Mouse (Mus musculus) heart, postnatal 36 days (tissue): ENCODE data around the gene Uhrf2. TPM values are rescaled to one million over a fixed set of nuclear protein-coding genes. Genes with fewer than 3 reads are reported as not detected.
"Not testable (repeated sequence)": the region's sequence is repeated elsewhere in the genome, so short reads cannot be mapped to it uniquely, and the experiment has no call there.

Source experiments
- DNase-seq, 2 experiments: peaks; one replicate each; pipeline ENCODE4 v3.0.0; 2021 to 2022
- intact Hi-C: fragments of 180-260 bp; cut with DNase I; formaldehyde crosslinking; loops from one replicate; pipeline ENCODE4 v1.15.1; 2025
- total RNA-seq, 2 experiments: library from RNA; stranded (reverse); gene quantifications; 2 replicates each; pipeline ENCODE4 v1.2.3; 2021

Uhrf2 gene
- 10 to 100 TPM; 21.8 to 25.0 TPM for total RNA-seq

DNA sequence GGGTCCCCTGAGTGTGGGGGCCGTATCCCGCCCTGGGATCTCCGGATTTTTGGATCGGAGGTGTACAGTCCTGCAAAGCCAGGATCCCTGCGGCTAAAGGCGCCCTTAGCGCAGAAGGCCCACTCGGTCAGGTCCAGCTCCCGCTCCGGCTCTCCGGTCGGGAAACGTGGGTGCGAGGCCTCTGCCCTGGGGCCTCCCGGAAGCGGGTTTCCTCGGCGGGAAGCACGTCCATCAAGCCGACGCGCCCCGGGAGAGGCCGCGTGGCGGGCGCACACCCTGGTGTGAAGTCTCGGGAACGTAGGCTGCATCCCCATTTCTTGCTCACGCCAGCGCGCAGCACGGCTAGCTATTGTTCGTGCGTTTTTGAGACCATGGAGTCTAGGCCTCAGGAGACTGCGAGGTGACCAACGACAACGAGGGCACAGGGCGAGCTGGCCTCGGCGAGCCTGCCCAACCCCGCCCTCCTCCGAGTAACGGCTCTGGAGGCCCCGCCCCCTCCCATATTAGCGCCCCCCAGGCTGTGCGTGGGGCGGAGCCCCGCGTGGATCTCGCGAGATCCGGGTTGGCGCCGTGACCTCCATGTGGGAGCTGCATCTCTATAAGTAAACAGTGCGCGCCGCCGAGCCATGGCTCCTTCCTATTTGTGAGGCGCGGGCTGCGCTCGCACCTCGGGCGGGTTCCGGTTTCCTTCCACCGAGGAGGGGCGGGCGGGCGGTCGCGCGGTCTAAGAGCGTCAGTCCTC lies at the start of gene Uhrf2:
TSS of gene Uhrf2 (plus strand) at position 620 of the 742 bp plus-strand sequence.
- peak; percentile 96 to 97 for DNase-seq

GRCm38 (mm10) chr19:29984208-29985005 lies 45.9 kb upstream of the Uhrf2 start:
- no peak for DNase-seq
- intact Hi-C loops: no loop called here

More for the DNA sequence above, at the start of gene Uhrf2:
- intact Hi-C loops: loop anchor here (5.0 to 10.0 kb wide), 4 partner anchors 83 to 925 kb away; partner anchors contain the start of genes Ranbp6 and Rcl1

GRCm38 (mm10) chr19:29986464-29987091 lies 43.7 kb upstream of the Uhrf2 start:
- intact Hi-C loops: no loop called here
- no peak for DNase-seq

- intact Hi-C loops: no loop called here
- no peak for DNase-seq
Observed at GRCm38 (mm10) chr19:30000406-30001365, 29.6 kb upstream of the Uhrf2 start.

DNA sequence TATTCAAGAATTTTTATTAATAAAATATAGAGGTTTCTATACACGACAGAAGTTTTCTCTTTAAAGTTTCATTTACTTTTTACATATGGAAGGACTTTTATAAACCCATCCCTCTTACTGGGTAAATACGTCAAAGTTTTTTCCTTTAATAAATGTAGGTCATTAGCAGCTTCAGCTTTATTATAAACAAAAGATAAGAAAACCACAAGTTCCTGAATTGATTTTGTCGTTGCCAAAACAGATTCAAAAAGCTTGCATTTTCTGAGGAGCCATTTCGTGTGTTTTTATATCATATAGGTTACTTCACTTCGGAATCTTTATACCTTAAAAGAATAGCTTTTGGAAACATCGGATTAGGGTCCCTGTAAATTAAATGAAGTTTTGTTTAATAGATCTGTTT lies 28.8 kb upstream of the Uhrf2 start:
- no peak for DNase-seq
- intact Hi-C loops: no loop called here

GRCm38 (mm10) chr19:30003621-30004020 lies 26.7 kb upstream of the Uhrf2 start, which contains the start of gene Trpd52l3:
Gene Trpd52l3 (plus strand): TSS chr19:30003790.
- intact Hi-C loops: no loop called here
- no peak for DNase-seq

DNA sequence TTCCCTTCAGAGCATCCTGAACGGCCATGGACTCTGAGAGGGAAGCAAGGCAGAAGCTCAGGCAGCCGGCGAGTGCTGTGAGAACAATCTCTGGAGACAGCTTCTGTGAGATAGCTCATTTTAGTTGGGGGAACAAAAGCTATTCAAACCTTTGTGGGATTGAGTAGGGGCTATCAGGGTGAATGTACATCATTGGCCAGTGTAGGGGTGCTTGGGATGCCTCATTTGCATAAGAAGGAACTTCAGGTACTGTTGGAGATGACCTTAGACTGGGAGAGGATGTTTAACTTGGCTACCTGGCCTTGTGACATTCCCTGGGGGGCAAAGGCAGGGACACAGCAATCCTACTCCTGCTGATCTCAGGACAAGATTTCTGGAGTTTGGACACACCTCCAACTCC lies 23.9 kb upstream of the Uhrf2 start:
- intact Hi-C loops: no loop called here
- DNase-seq: no peak

- intact Hi-C loops: no loop called here
- DNase-seq: no peak
Observed at GRCm38 (mm10) chr19:30010520-30011296, 19.6 kb upstream of the Uhrf2 start.

DNA sequence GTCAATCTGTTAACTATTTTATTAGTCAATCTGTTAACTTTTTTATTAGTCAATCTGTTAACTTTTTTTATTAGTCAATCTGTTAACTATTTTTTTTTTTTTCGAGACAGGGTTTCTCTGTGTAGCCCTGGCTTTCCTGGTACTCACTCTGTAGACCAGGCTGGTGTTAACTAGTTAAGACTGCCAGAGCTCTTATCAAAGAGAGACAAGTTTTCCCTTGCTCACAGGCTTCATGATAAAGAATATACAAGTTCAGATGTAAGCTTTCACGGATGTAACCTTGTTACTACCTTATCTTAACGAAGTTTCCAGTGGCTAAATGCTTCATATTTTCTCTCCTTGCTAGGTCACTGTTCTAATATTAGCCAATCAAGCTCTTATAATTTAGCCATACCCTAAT lies 16.0 kb upstream of the Uhrf2 start:
- intact Hi-C loops: no loop called here
- no peak for DNase-seq

GRCm38 (mm10) chr19:30016156-30016555 lies 14.2 kb upstream of the Uhrf2 start:
- no peak for DNase-seq
- intact Hi-C loops: no loop called here

DNA sequence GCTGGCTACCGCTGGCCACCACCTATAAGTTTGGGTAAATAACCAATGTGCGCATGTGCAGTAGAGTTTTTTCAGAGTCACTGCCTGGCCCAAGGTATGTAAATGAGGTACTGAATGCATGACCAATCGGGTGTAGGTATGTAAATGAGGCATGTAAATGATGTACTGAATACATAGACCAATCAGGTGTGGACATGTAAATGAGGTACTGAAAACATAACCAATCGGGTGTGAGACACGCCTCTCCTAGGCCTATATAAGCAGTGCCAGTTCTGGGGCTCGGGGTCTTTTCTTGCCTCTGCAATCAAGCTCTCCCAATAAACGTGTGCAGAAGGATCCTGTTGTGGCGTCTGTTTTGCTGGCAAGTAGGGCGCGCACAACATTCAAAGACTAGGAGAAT lies 6.9 kb upstream of the Uhrf2 start:
- DNase-seq, intact Hi-C loops: not testable (repeated sequence)

DNA sequence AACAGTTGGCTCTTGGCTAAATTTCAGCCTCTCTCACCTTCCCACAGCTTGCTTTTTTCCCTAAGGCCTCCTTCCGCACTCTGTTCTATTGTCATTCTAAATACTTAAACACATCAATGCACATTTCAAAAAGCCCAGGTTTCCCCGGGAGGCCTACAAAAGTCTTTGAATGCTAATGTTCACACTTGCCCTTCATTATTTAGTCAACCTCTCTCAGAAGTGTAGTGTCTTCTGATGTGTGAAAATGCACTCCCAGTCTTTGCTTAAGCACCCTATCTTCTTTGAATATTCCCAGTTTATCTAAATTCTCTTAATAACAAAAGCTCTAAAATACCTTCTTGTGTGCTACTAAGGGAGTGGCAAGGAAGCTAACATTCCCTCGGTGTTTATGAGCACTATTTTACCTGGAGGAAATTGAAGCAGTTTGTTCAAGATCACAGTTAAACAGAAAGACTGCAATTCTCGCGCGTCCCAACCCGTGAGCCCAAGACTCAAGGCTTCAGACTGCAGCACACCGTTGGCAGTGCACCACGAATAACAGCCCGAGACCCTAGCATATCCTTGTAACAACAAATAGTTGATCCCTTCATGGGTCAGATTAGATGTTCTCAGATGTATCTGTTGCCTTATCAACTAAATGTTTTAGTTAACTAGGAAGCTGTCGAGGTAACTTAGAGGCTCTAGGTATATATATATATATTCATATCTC lies 1.2 kb upstream of the Uhrf2 start:
- no peak for DNase-seq
- intact Hi-C loops: no loop called here

DNA sequence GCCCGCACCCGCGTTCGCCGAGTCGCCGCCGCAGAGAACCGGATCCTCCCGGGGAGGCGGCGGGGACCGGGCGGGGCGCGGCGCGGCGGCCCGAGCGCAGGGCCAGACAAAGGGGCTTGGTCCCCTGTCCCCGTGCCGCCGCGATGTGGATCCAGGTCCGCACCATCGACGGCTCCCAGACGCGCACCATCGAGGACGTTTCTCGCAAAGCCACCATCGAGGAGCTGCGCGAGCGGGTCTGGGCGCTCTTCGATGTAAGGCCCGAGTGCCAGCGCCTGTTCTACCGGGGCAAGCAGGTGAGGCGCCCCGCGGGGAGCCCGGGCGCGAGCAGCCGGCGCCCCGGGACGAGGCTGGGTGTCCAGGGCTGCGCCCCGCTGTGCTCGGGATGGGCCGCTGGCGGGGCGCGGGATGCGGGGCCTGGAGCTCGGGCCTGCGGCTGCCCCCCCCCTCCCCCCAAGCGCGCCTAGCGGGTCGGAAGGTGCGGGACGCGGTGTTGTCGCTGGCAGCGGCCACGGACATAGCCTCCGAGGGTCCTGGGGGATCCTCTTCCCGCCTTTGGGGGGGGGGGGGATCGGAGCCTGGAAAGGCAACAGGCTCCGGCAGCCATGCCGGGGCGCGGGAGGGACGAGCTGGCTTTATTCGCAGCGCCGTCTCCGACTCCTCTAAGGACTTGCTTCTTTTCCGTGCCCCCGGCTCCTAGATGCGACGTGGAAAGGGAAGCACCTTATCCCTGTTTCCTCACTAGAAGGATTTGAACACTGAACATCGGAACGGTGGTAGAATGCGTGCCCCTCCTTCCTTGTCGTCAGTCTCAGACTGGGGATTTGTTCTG lies 539 bp downstream of the Uhrf2 start:
- intact Hi-C loops: loop anchor here (5.0 to 10.0 kb wide), 4 partner anchors 84 to 926 kb away; partner anchors contain the start of genes Ranbp6 and Rcl1
- peak; percentile 14 to 41 for DNase-seq

DNA sequence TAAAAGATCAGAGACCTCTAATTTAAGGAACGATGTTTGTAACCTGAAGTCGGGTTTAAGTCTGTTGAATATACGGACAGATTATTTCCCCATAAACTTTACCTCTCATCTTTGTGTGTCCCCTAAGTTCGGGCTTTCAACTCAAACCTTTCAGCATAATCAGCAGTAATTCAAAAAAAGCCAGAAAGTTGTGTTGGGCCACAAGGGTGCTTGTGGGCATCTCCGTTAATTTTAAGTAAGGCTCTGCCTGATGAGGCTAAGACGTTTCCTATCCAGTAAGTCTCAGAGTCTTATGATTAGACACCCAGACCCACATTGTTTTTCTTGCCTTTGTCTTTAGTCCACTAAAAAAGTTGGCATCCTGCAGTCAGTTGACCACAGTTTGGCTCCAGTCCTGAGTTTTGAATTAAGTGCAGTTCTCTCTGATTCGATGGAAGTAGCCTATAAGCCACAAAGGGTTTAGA lies 1.2 kb downstream of the Uhrf2 start:
- no peak for DNase-seq
- intact Hi-C loops: loop anchor here (5.0 to 10.0 kb wide), 4 partner anchors 84 to 927 kb away; partner anchors contain the start of genes Ranbp6 and Rcl1

DNA sequence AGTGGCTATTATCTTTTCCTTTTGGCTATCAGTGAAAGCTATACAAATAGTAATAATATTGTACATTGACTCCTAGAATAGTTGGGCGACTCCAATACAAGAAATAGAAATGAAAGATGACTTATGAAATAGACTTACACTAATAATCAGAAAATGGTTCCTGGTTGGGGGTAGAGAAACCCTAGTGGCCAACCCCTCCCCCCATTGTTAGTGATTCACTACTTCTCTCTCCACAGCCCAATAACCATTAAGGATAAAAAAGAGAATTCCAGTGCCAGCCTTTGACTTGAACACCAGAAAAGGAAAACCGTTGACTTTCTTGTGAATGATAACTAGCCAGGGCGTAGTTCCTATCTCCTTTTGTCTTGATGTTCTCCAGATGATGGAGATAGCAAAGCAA lies 1.9 kb downstream of the Uhrf2 start:
- DNase-seq: no peak
- intact Hi-C loops: loop anchor here (5.0 to 10.0 kb wide), 4 partner anchors 85 to 927 kb away; partner anchors contain the start of genes Ranbp6 and Rcl1

DNA sequence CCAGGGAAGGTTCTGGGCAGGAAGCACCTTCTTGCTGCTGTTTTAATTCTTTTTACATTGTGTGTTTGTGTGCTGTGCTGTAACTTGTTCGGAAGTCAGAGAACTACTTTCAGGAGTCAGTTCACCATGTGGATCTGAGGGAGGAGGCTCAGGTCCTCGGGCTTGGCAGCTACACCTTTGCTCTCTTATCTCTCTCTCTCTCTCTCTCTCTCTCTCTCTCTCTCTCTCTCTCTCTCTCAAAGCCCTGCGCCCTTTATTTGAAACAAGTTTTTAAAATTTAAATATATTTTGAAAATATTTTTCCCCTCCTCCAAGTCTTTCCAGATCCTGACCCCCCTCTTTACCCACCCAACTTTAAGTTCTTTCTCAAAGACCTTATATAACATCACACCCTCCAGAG lies 5.0 kb downstream of the Uhrf2 start:
- intact Hi-C loops: loop anchor here (10.0 kb wide), 1 partner anchor 931 kb away; the partner anchor contains the start of gene Rcl1

DNA sequence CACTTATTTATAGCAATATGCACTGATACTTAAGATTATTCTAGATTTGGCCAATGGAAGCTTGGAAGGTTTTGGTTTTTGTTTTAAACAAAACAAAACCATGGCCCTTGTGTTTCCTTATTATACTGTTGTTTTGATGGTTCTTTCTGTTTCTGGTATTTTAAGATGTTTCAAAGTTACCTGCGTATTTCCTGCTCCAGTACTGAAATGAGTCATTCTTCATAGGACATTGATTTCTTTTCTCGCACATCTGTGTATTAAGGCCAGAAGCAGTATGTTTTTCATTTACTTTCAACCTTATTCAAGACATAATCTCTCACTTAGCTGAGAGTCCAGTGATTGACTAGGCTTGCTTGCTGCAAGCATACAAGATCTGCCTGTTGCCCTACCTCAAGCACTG lies 13.4 kb downstream of the Uhrf2 start:
- no peak for DNase-seq
- intact Hi-C loops: no loop called here

More for the DNA sequence above, 5.0 kb downstream of the Uhrf2 start:
- no peak for DNase-seq
